Mouse (Mus musculus) forebrain, embryonic 16.5 days (tissue): Measurements from ENCODE around the gene Dph2. TPM values are rescaled to one million over a fixed set of nuclear protein-coding genes. Genes with fewer than 3 reads are reported as not detected.

Source experiments
- ATAC-seq: fragments of 200-750 bp; cut with Nextera tagmentation; 2 replicates; pipeline ENCODE4 v1.8.0; 2017; ENCODE audit warnings: mild to moderate bottlenecking, moderate library complexity
- H3K27ac ChIP-seq: fragments of 300-500 bp; sonication (generic); 2 replicates; pipeline ENCODE4 v1.5.1; 2014; ENCODE audit warnings: low read length, control low read depth
- H3K27me3 ChIP-seq: fragments of 300-500 bp; sonication (generic); replicated peaks from 2 replicates; pipeline ENCODE4 v1.6.1; 2014; ENCODE audit warnings: low read length; ENCODE audit not compliant: control insufficient read depth, insufficient read depth
- H3K36me3 ChIP-seq: fragments of 300-500 bp; sonication (generic); 2 replicates; pipeline ENCODE4 v1.6.1; 2014; ENCODE audit not compliant: control insufficient read depth, insufficient read depth
- H3K4me1 ChIP-seq: fragments of 300-500 bp; sonication (generic); replicated peaks from 2 replicates; pipeline ENCODE4 v1.6.1; 2014; ENCODE audit warnings: low read length; ENCODE audit not compliant: control insufficient read depth, insufficient read depth
- H3K4me2 ChIP-seq: fragments of 300-500 bp; sonication (generic); 2 replicates; pipeline ENCODE4 v1.6.1; 2014; ENCODE audit warnings: mild to moderate bottlenecking, low read length, control low read depth
- H3K4me3 ChIP-seq: fragments of 300-500 bp; sonication (generic); replicated peaks from 2 replicates; pipeline ENCODE4 v1.5.1; 2014; ENCODE audit warnings: mild to moderate bottlenecking, low read length, control low read depth
- H3K9ac ChIP-seq: fragments of 300-500 bp; sonication (generic); replicated peaks from 2 replicates; pipeline ENCODE4 v1.6.1; 2014; ENCODE audit warnings: low read depth, low read length, control low read depth
- H3K9me3 ChIP-seq: fragments of 300-500 bp; sonication (generic); 2 replicates; pipeline ENCODE4 v1.6.1; 2016; ENCODE audit warnings: low read length; ENCODE audit not compliant: control insufficient read depth
- WGBS: fragments of 180-500 bp; shearing (Covaris S2); extraction: QIAGEN DNeasy Blood & Tissue Kit; methylation state at CpG from one replicate; pipeline ENCODE4 v1.1.7; 2014; 5-methylcytosine and 5-hydroxymethylcytosine counted together
- polyA plus RNA-seq: library from polyadenylated mRNA; unstranded; fragments of >200 nt; fragmentation: Nextera tagmentation; extraction: Ambion mirVana; gene quantifications from 2 replicates; pipeline ENCODE4 v1.2.1, GENCODE M21; 2015

Gene Dph2
- polyA plus RNA-seq, 1 experiment from 2014 or later: 30.1 TPM

DNA sequence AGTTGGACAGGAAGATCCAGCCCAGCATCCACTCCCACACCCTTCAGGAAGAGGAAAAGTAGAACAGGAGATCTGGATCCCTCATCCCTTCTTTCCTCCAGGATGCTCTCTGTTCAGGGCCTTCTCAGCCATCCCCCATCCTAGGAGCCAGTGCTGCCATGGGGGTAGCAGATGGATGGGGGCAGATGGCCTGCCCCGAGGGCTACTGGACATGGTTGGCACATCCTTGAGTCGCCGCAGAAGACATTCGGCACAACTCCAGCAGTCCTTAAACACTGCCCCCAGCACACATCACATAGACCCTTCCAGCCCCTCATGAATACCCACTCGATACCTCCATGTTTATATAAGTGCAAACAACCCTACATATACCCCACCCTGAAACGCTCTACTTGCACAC is 4.2 kb upstream of the Dph2 start:
- no peak overlapping the region for H3K4me3 ChIP-seq
- H3K27ac ChIP-seq: no peak overlapping the region
- H3K27me3 ChIP-seq: no peaks in the 10 kb centered on the region
- peaks cover 41% of the 10 kb centered on the region for H3K36me3 ChIP-seq
- WGBS: 98% methylated on average over 6 of the region's 6 CpGs
- no peak overlapping the region for H3K4me2 ChIP-seq
- no peak for ATAC-seq
- H3K9me3 ChIP-seq: no peaks in the 10 kb centered on the region
- peaks cover 7% of the 10 kb centered on the region for H3K4me1 ChIP-seq
- H3K9ac ChIP-seq: no peak overlapping the region

DNA sequence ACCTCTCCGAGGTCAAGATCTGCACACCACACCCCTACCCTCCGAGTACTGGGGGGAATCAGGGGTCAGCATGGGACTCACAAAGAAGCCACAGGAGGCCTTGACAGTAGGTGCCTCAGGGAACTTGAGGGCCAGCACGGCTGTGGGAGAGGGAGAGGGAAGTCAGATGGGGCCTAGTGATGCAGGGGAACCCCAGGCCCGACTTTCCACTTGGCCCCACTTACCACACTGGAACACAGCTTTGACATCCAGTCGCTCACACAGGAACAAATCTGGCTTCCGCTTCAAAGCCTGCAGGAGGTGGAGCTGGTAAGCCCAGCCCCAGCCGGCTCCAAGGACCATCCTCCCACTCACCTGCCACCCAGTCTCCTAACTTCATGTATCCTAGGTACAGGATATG is 3.5 kb upstream of the Dph2 start:
- no peak overlapping the region for H3K9ac ChIP-seq
- no peak overlapping the region for H3K27ac ChIP-seq
- WGBS: 85% methylated on average over 7 of the region's 7 CpGs
- peaks cover 13% of the 10 kb centered on the region for H3K4me1 ChIP-seq
- no peak for ATAC-seq
- no peaks in the 10 kb centered on the region for H3K9me3 ChIP-seq
- no peak overlapping the region for H3K4me2 ChIP-seq
- H3K4me3 ChIP-seq: no peak overlapping the region
- peaks cover 34% of the 10 kb centered on the region for H3K36me3 ChIP-seq
- H3K27me3 ChIP-seq: no peaks in the 10 kb centered on the region

DNA sequence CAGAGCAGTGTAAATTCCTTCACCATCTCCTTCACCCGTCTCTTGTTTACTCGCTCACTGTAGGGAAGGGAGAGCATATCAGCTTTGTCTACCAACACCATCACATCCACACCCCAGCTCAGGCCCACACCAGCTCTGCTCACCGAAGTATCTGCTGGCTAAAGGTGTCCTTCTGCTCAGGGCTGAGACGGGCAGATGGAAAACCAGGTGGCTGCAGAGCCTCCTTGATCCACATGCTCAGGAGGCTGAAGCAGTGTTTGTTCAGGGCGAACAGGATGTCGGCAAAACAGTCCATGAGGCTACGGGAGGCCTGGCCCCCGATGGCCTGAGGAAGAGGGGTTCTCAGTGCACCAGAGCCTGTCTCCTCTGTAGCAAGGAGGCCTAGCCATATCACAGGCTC is 2.8 kb upstream of the Dph2 start:
- no peak for ATAC-seq
- no peak overlapping the region for H3K4me3 ChIP-seq
- no peaks in the 10 kb centered on the region for H3K27me3 ChIP-seq
- no peak overlapping the region for H3K9ac ChIP-seq
- no peak overlapping the region for H3K4me2 ChIP-seq
- WGBS: 89% methylated on average over 8 of the region's 8 CpGs
- H3K9me3 ChIP-seq: no peaks in the 10 kb centered on the region
- H3K36me3 ChIP-seq: peaks cover 31% of the 10 kb centered on the region
- H3K27ac ChIP-seq: no peak overlapping the region
- H3K4me1 ChIP-seq: peaks cover 13% of the 10 kb centered on the region

DNA sequence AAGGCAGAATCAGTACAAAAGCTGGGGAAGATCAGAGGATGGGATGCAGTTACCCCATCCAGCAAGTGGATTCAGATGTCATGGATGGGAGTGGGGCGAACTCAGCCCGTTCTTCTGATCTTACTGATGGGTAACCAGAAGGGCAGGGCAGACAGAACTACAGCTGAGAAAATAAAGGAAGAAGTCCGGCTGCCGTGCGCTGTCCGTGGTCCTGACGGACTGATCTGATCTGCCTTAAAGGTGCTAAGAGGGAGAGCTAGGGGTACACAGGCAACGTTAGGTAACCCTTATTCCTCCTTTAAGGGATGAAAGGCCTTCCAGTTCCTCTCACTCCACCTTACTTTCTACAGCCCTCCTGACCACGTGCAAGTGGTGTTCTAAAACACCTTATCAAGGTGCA is 1.5 kb upstream of the Dph2 start:
- 27% methylated on average over 9 of the region's 9 CpGs for WGBS
- no peak overlapping the region for H3K9ac ChIP-seq
- H3K4me2 ChIP-seq: no peak overlapping the region
- H3K27ac ChIP-seq: no peak overlapping the region
- ATAC-seq: no peak
- no peaks in the 10 kb centered on the region for H3K27me3 ChIP-seq
- H3K4me3 ChIP-seq: no peak overlapping the region
- no peaks in the 10 kb centered on the region for H3K9me3 ChIP-seq
- peaks cover 20% of the 10 kb centered on the region for H3K36me3 ChIP-seq
- peaks cover 13% of the 10 kb centered on the region for H3K4me1 ChIP-seq

DNA sequence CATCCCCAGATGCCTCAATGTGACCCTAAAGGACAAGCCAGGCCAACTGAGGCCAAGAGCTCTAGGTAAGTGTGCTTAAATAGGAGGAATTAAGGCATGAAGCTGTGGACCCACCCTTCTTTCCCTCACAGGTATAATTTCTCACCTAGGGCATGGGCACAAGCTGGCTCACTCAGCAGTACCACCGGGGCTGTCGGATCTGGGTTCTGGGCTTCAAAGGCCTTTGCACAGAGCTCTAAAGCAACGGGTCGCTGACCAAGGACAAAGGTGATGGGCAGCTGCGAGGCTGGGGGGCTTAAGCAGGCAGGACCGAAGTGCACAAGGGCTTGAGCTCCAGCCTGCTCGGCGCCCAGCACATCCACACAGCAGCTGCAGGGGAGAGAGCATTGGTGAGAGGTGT is 1.1 kb downstream of the Dph2 start:
- Histone ChIP-seq H3K27me3 (no peaks in the 10 kb centered on the region), H3K4me1 (peaks cover 26% of the 10 kb centered on the region), H3K4me3 (no peak overlapping the region; the same call in 1 of the 2 replicates), H3K9me3 (no peaks in the 10 kb centered on the region), H3K36me3 (peaks cover 10% of the 10 kb centered on the region), H3K27ac (no peak overlapping the region), H3K4me2 (peak overlapping the region; percentile 92), H3K9ac (no peak overlapping the region)
- no peak for ATAC-seq
- WGBS: 55% methylated on average over 8 of the region's 8 CpGs

DNA sequence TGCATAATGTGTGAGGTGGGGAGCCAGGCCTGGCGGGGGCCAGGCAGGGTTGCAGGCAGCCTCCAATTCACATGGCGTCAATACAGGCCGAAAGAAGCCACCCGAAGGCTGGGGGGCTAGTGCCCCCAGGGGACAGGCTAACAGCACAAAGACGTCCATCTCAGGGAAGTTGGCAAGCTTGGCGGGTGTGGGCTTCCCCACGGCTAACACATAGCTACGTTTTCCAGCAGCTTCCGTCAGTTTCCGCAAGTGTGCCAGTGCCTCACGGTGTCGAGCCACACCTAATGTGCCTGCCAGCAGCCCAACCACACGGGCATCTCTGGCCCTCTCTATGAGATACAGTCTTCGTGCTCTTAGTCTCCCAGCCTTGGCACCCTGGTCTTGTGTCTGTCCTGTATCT is 1.8 kb downstream of the Dph2 start:
- Histone ChIP-seq H3K9me3 (no peaks in the 10 kb centered on the region), H3K36me3 (peaks cover 12% of the 10 kb centered on the region), H3K4me1 (peaks cover 29% of the 10 kb centered on the region), H3K4me3 (no peak overlapping the region), H3K9ac (no peak overlapping the region), H3K4me2 (no peak overlapping the region), H3K27me3 (no peaks in the 10 kb centered on the region), H3K27ac (no peak overlapping the region)
- no peak for ATAC-seq
- WGBS: 86% methylated on average over 14 of the region's 14 CpGs

DNA sequence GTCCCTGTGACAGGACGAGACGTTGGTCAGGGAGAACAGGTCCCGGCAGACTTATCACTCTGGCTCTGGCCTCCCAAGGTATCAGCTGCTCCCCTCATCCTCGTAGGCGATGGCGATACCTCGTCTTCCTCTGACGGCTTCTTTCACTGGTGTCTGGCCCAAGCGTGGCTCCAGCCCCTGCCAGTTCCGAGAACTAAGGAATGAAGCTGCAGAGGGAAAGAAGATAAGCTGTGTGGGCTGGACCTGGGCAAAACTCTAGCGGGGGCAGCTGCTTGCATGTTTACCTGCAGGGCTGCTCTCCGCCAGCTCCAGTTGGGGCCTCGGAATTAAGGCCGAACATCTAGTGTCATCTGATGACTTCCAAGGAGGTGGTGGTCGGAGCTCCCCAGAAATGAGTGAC is 2.4 kb downstream of the Dph2 start:
- H3K9ac ChIP-seq: no peak overlapping the region
- ATAC-seq: no peak
- H3K36me3 ChIP-seq: peaks cover 13% of the 10 kb centered on the region
- H3K27ac ChIP-seq: no peak overlapping the region
- H3K4me2 ChIP-seq: no peak overlapping the region
- H3K27me3 ChIP-seq: no peaks in the 10 kb centered on the region
- 93% methylated on average over 15 of the region's 15 CpGs for WGBS
- H3K9me3 ChIP-seq: no peaks in the 10 kb centered on the region
- H3K4me1 ChIP-seq: peaks cover 31% of the 10 kb centered on the region
- H3K4me3 ChIP-seq: no peak overlapping the region

DNA sequence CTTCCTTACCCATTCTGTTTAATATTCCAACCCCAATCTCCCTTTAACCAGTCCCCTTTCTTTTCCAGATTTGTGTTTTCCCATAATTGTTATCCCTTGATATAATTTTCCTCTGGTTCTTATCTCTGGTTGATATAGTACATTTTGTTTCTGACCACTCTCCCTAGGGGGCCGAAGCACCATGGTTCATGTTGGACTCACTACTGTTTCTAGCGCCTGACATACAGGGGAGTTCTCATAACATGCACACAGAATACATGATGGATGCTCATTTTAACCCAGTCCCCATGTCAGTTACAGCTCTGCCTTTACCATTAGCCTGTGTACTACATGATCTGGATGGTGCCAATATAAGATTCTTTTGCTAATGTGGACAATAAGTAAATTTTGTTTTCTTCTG is 3.9 kb downstream of the Dph2 start:
- Histone ChIP-seq H3K9ac (no peak overlapping the region), H3K4me1 (peaks cover 42% of the 10 kb centered on the region), H3K4me3 (no peak overlapping the region), H3K27ac (no peak overlapping the region), H3K4me2 (no peak overlapping the region), H3K27me3 (no peaks in the 10 kb centered on the region), H3K9me3 (no peaks in the 10 kb centered on the region), H3K36me3 (peaks cover 11% of the 10 kb centered on the region)
- 75% methylated on average over 2 of the region's 2 CpGs for WGBS
- no peak for ATAC-seq

DNA sequence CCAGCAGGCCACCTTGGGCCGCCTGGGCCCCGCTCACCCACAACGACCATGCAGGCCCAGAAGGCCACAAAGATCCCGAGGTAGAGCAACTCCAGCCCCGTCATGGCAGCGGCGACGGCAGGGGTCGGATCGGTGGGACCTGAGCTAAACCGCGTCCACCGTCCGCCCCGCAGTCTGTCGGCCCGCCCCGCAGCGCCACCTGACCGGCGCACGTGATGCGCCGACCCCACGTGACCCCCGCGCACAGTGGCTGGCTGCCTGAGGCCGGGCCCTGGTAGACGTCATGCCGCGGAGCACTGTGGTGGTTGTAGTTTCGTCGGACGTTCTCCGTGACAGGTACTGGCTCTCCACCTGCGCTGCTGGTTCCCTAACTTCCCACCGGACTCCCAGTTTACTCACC is 4.7 kb downstream of the Dph2 start, which contains the start of gene Atp6v0b:
Gene Atp6v0b, minus strand, starts transcription at position 201 of the 400 bp plus-strand sequence.
- H3K9me3 ChIP-seq: no peaks in the 10 kb centered on the region
- WGBS: 2% methylated on average over 37 of the region's 37 CpGs
- H3K4me3 ChIP-seq: peak within 1 kb of the TSS; percentile 96
- H3K27ac ChIP-seq: peak within 1 kb of the TSS; percentile 30; the same call in 1 of the 2 replicates
- H3K4me2 ChIP-seq: peak within 1 kb of the TSS; percentile 95
- H3K9ac ChIP-seq: peak within 1 kb of the TSS; percentile 97
- no peaks in the 10 kb centered on the region for H3K27me3 ChIP-seq
- peaks cover 44% of the 10 kb centered on the region for H3K4me1 ChIP-seq
- peak; percentile 83 for ATAC-seq
- peaks cover 11% of the 10 kb centered on the region for H3K36me3 ChIP-seq

DNA sequence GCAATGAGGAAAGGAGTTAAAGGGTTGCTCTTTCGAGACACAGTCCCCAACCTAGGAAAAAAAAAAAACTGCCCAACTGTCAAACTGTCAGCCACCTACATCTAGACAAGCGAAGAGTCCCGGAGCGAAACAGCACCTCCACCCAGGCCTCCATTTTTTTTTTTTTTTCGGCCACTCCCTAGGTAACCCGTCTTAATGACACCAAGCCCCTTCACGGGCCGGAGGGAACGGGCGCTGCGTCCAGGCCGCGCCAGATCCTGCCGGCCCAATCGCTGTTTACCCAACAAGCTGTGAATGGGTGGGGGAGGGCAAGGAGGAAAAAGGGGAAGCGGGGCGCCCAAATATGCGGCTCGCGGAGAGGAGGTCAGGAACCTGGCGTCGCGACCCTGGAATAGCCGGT is 5.2 kb downstream of the Dph2 start:
- Histone ChIP-seq H3K27ac (peak overlapping the region; percentile 30; the same call in 1 of the 2 replicates), H3K4me3 (peak overlapping the region; percentile 96), H3K9me3 (no peaks in the 10 kb centered on the region), H3K9ac (peak overlapping the region; percentile 97), H3K27me3 (no peaks in the 10 kb centered on the region), H3K4me2 (peak overlapping the region; percentile 95), H3K4me1 (peaks cover 49% of the 10 kb centered on the region), H3K36me3 (peaks cover 11% of the 10 kb centered on the region)
- WGBS: 2% methylated on average over 23 of the region's 24 CpGs
- peak; percentile 2 for ATAC-seq
